Mouse (Mus musculus) intestine, embryonic 14.5 days (tissue): ENCODE data around the gene Rhbdd1. TPM values are rescaled to one million over a fixed set of nuclear protein-coding genes. Genes with fewer than 3 reads are reported as not detected.
A peak's percentile ranks its signal among the peaks of the same experiment; 100 is the strongest.

ENCODE experiments used
- ATAC-seq: fragments of 200-750 bp; cut with Nextera tagmentation; replicated peaks from 2 replicates; pipeline ENCODE4 v1.8.0; 2017; ENCODE audit warnings: low read depth, moderate number of reproducible peaks, moderate TSS enrichment, moderate library complexity; ENCODE audit not compliant: low FRiP score, low TSS enrichment
- DNase-seq: peaks from one replicate; pipeline ENCODE4 v3.0.0-alpha.2; 2018; ENCODE audit warnings: low spot score
- H3K27ac ChIP-seq: fragments of 300-500 bp; sonication (generic); 2 replicates; pipeline ENCODE4 v1.5.1; 2014; ENCODE audit warnings: low read depth, mild to moderate bottlenecking, control low read depth
- H3K27me3 ChIP-seq: fragments of 300-500 bp; sonication (generic); replicated peaks from 2 replicates; pipeline ENCODE4 v1.6.1; 2014; ENCODE audit warnings: low read length, control low read depth; ENCODE audit not compliant: control insufficient read depth, insufficient read depth
- H3K36me3 ChIP-seq: fragments of 300-500 bp; sonication (generic); 2 replicates; pipeline ENCODE4 v1.6.1; 2014; ENCODE audit warnings: low read length, control low read depth; ENCODE audit not compliant: control insufficient read depth, insufficient read depth
- H3K4me1 ChIP-seq: fragments of 300-500 bp; sonication (generic); replicated peaks from 2 replicates; pipeline ENCODE4 v1.6.1; 2014; ENCODE audit warnings: low read length, control low read depth, mixed read lengths; ENCODE audit not compliant: control insufficient read depth, insufficient read depth
- H3K4me2 ChIP-seq: fragments of 300-500 bp; sonication (generic); 2 replicates; pipeline ENCODE4 v1.6.1; 2014; ENCODE audit warnings: low read length
- H3K4me3 ChIP-seq: fragments of 300-500 bp; sonication (generic); 2 replicates; pipeline ENCODE4 v1.5.1; 2014; ENCODE audit warnings: low read depth, low read length, control low read depth, mixed read lengths
- H3K9ac ChIP-seq: fragments of 300-500 bp; sonication (generic); 2 replicates; pipeline ENCODE4 v1.6.1; 2014; ENCODE audit warnings: mild to moderate bottlenecking, low read length
- H3K9me3 ChIP-seq: fragments of 300-500 bp; sonication (generic); 2 replicates; pipeline ENCODE4 v1.6.1; 2016; ENCODE audit warnings: low read length, control low read depth; ENCODE audit not compliant: control insufficient read depth
- whole genome bisulfite sequencing: fragments of 180-500 bp; shearing (Covaris S2); extraction: QIAGEN DNeasy Blood & Tissue Kit; methylation state at CpG from one replicate; pipeline ENCODE4 v1.1.7; 2014; 5-methylcytosine and 5-hydroxymethylcytosine counted together
- polyA plus RNA-seq: library from polyadenylated mRNA; unstranded; fragments of >200 nt; fragmentation: Nextera tagmentation; extraction: Ambion mirVana; gene quantifications from 2 replicates; pipeline ENCODE4 v1.2.1, GENCODE M21; 2014

Gene Rhbdd1
- polyA plus RNA-seq, 1 experiment from 2014 or later, result 5.3 TPM

- DNase-seq, result no peak
- H3K9me3 ChIP-seq, result no peaks in the 10 kb centered on the region
- H3K4me2 ChIP-seq, result no peak overlapping the region
- peaks cover 6% of the 10 kb centered on the region; the same call in 1 of the 2 replicates for H3K4me1 ChIP-seq
- WGBS, result 67% methylated on average over 5 of the region's 5 CpGs
- ATAC-seq, result no peak
- no peak overlapping the region for H3K4me3 ChIP-seq
- no peak overlapping the region for H3K9ac ChIP-seq
- H3K27me3 ChIP-seq, result no peaks in the 10 kb centered on the region
- H3K36me3 ChIP-seq, result no peaks in the 10 kb centered on the region
- no peak overlapping the region for H3K27ac ChIP-seq
Observed at GRCm38 (mm10) chr1:82411521-82411920, 95.3 kb downstream of the Rhbdd1 start.

DNA sequence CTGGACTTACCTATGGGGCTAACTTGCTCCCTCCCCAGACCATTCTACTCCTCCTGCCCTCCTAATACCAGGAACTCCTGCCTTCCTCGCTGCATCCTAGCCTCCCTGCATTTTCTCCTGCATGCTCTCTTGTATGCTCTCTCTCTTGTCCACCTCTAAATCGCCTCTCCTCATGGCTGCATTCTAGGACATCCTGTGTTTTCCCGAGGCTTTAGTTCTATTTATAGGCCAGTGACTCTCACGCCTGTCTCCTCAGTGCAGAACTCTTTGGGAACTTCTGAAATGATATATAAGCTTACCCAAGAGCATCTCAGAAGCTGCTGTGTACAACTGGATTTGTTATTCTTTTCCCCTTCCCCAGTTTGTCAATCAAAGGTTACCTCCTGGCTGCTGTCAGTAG, 95.8 kb downstream of the Rhbdd1 start:
- ATAC-seq (no peak), DNase-seq (no peak)
- Histone ChIP-seq H3K4me1 (peaks cover 6% of the 10 kb centered on the region; the same call in 1 of the 2 replicates), H3K9ac (no peak overlapping the region), H3K27me3 (no peaks in the 10 kb centered on the region), H3K27ac (no peak overlapping the region), H3K36me3 (no peaks in the 10 kb centered on the region), H3K4me2 (no peak overlapping the region), H3K4me3 (no peak overlapping the region), H3K9me3 (no peaks in the 10 kb centered on the region)
- 35% methylated on average over 4 of the region's 4 CpGs for WGBS

DNA sequence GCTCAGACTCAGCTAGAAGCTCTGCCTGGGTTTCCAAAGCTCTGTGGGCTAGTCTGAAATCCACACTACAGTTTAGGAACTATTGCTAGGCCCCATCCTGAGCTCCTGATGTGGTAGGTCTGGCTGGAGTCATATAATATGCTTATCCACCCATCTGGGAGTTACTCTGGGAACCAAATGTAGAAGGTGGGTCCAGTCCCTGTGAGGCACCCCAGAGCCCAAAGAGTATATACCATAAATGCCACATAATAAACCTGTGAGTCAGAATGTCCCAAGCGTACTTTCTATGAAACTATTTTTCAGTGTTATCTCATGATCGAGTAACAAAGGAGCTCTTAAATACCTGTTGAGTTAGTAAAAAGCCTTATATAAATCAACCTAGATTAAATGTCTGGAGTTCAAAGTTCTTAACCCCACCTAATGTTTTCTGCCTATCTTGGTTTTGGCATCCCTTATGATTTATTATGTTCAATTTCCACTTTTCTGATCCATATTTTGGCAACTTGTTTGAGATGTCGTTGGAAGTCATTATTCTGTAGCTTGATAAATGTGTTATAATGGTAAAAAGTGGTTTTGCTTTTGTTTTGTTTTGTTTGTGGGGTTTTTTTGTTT, 98.3 kb downstream of the Rhbdd1 start:
- Histone ChIP-seq H3K4me3 (no peak overlapping the region), H3K27ac (no peak overlapping the region), H3K27me3 (no peaks in the 10 kb centered on the region), H3K9me3 (no peaks in the 10 kb centered on the region), H3K36me3 (no peaks in the 10 kb centered on the region), H3K4me2 (no peak overlapping the region), H3K4me1 (peaks cover 6% of the 10 kb centered on the region; the same call in 1 of the 2 replicates), H3K9ac (no peak overlapping the region)
- DNase-seq (no peak), ATAC-seq (no peak)
- 77% methylated on average over 3 of the region's 3 CpGs for WGBS

- Histone ChIP-seq H3K9ac (no peak overlapping the region), H3K4me2 (no peak overlapping the region), H3K4me3 (no peak overlapping the region), H3K36me3 (no peaks in the 10 kb centered on the region), H3K9me3 (no peaks in the 10 kb centered on the region), H3K27me3 (no peaks in the 10 kb centered on the region), H3K4me1 (peaks cover 6% of the 10 kb centered on the region; the same call in 1 of the 2 replicates), H3K27ac (no peak overlapping the region)
- WGBS, result 72% methylated on average over 4 of the region's 4 CpGs
- DNase-seq (no peak), ATAC-seq (no peak)
Observed at GRCm38 (mm10) chr1:82415641-82416040, 99.4 kb downstream of the Rhbdd1 start.

- ATAC-seq, result no peak
- Histone ChIP-seq H3K27ac (no peak overlapping the region), H3K4me2 (no peak overlapping the region), H3K9ac (no peak overlapping the region), H3K27me3 (no peaks in the 10 kb centered on the region), H3K9me3 (no peaks in the 10 kb centered on the region), H3K4me3 (no peak overlapping the region), H3K36me3 (no peaks in the 10 kb centered on the region), H3K4me1 (no peaks in the 10 kb centered on the region)
- 85% methylated on average over 5 of the region's 5 CpGs for WGBS
- DNase-seq, result no peak
Observed at GRCm38 (mm10) chr1:82427729-82428128, 111.5 kb downstream of the Rhbdd1 start.

DNA sequence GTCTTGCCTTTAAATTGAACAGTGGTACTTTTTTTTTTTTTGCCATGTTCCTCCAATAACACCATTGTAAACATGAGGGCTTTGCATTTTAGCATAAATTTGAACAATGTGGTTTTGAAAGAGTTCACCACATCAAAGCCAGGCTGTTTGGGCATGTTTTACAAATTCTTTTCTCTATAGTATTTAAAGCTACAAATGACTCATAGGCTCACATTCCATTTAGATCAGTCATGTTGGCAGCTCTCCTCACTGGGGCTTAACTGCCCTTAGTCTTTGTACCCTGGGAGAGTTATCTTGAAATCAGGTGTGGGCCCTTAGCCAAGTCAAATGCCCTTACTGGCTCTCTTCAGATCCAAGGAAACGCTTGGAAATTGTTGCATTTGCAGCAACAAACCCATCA, 112.8 kb downstream of the Rhbdd1 start:
- H3K27ac ChIP-seq, result no peak overlapping the region
- DNase-seq (no peak), ATAC-seq (no peak; the same call in 1 of the 2 replicates)
- H3K4me3 ChIP-seq, result no peak overlapping the region
- 46% methylated on average over 1 of the region's 1 CpGs for WGBS
- H3K27me3 ChIP-seq, result no peaks in the 10 kb centered on the region
- no peaks in the 10 kb centered on the region for H3K4me1 ChIP-seq
- H3K9me3 ChIP-seq, result no peaks in the 10 kb centered on the region
- H3K36me3 ChIP-seq, result no peaks in the 10 kb centered on the region
- no peak overlapping the region for H3K9ac ChIP-seq
- H3K4me2 ChIP-seq, result no peak overlapping the region

DNA sequence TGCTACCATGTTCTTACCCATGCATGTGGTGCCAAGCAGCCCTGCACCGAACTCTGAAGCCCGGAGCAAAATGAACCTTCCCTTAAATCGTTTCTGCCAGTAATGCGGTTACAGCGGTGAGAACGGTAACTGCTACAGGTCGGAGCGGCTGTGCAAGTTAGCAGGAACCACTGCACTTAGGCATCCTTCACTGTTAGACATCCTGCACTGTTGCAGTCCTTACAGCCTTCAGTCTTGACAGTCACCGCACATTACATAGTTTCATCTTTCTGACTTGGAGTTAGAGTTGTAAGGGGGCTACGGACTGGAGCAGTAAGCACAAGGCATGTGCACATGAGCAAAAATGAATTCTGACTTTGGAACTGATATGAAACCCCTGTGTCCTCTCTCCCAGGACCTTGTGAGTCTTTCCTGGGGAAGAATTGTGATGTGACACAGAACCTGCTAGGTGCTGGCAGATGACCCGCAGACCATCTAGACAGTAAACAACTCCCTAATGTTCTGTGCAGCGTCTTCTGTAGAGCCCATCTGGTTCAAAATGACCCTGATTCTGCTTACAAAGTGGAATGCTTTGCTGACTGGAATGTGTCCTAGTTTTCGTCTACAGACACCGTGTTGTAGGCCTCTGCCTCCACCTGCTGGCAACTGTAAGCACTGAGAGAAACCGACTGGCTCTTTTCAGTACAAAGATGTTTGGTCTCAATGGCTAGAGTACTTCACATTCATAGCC, 116.8 kb downstream of the Rhbdd1 start:
- Histone ChIP-seq H3K4me1 (no peaks in the 10 kb centered on the region), H3K9ac (no peak overlapping the region), H3K27me3 (no peaks in the 10 kb centered on the region), H3K4me2 (no peak overlapping the region), H3K27ac (no peak overlapping the region), H3K4me3 (no peak overlapping the region), H3K9me3 (no peaks in the 10 kb centered on the region), H3K36me3 (no peaks in the 10 kb centered on the region)
- WGBS, result 52% methylated on average over 15 of the region's 15 CpGs
- DNase-seq (peak; percentile 77), ATAC-seq (no peak)

DNA sequence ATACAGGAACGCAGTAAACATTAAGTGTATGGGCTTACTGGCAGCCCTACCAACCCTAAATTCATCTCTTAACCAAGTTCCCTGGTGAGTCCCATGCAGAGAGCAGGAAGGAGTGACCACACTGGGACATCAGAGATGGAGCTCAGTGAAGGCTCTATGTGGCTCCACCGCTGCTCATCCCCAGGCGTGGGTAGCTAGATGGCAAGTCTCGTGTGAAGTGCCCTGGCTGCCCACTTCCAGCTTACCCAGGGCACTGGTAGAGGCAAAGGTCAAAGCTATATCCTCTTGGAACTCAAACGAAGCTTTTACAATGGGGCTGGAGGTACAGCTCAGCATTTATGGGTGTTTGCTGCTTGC, 117.4 kb downstream of the Rhbdd1 start:
- Histone ChIP-seq H3K36me3 (no peaks in the 10 kb centered on the region), H3K4me1 (no peaks in the 10 kb centered on the region), H3K27ac (no peak overlapping the region), H3K27me3 (no peaks in the 10 kb centered on the region), H3K9ac (no peak overlapping the region), H3K4me3 (no peak overlapping the region), H3K9me3 (no peaks in the 10 kb centered on the region), H3K4me2 (no peak overlapping the region)
- ATAC-seq (no peak), DNase-seq (no peak)
- WGBS, result 77% methylated on average over 5 of the region's 5 CpGs

DNA sequence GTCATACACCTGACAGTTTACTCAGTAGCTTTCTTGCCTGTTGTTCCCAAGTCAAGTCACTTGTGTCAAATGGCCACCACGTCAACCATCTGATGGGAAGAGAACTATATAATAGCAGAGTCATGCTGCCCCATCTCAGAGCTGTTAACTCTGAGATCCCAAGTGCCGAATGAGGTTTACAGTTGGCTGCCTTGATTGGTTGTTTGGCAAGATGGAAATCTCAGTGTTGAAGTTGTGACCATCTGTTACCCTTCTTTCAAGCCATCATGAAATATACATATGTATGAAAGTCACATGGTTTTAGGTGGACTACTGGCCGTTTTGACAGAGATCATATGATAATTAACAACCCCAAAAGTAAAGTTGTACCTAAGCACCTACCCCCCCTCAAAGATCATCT, 121.0 kb downstream of the Rhbdd1 start:
- DNase-seq (no peak), ATAC-seq (no peak)
- Histone ChIP-seq H3K9ac (no peak overlapping the region), H3K9me3 (no peaks in the 10 kb centered on the region), H3K4me1 (no peaks in the 10 kb centered on the region), H3K27me3 (no peaks in the 10 kb centered on the region), H3K4me3 (no peak overlapping the region), H3K4me2 (no peak overlapping the region), H3K27ac (no peak overlapping the region), H3K36me3 (no peaks in the 10 kb centered on the region)
- 82% methylated on average over 3 of the region's 3 CpGs for whole genome bisulfite sequencing
